Mouse (Mus musculus) hindbrain, postnatal 0 days (tissue): Measurements from ENCODE around the gene Nmur2. TPM values are rescaled to one million over a fixed set of nuclear protein-coding genes. Genes with fewer than 3 reads are reported as not detected.
A peak's percentile ranks its signal among the peaks of the same experiment; 100 is the strongest.

Source experiments
- ATAC-seq: fragments of 200-750 bp; cut with Nextera tagmentation; 2 replicates; pipeline ENCODE4 v1.8.0; 2017; ENCODE audit warnings: mild to moderate bottlenecking, moderate TSS enrichment, moderate library complexity
- DNase-seq: peaks from one replicate; pipeline ENCODE4 v3.0.0-alpha.2; 2015; ENCODE audit warnings: low spot score
- H3K27ac ChIP-seq: fragments of 300-500 bp; sonication (generic); 2 replicates; pipeline ENCODE4 v1.5.1; 2014; ENCODE audit warnings: mild to moderate bottlenecking
- H3K27me3 ChIP-seq: fragments of 300-500 bp; sonication (generic); 2 replicates; pipeline ENCODE4 v1.6.1; 2014; ENCODE audit warnings: low read length, mixed read lengths; ENCODE audit not compliant: insufficient read depth
- H3K36me3 ChIP-seq: fragments of 300-500 bp; sonication (generic); 2 replicates; pipeline ENCODE4 v1.6.1; 2014; ENCODE audit warnings: low read length, mixed read lengths; ENCODE audit not compliant: insufficient read depth
- H3K4me1 ChIP-seq: fragments of 300-500 bp; sonication (generic); 2 replicates; pipeline ENCODE4 v1.6.1; 2014; ENCODE audit warnings: antibody characterized with exemption, low read length, mixed read lengths; ENCODE audit not compliant: insufficient read depth
- H3K4me2 ChIP-seq: fragments of 300-500 bp; sonication (generic); 2 replicates; pipeline ENCODE4 v1.6.1; 2014; ENCODE audit warnings: low read depth, mild to moderate bottlenecking, low read length, moderate library complexity, mixed read lengths
- H3K4me3 ChIP-seq: fragments of 300-500 bp; sonication (generic); 2 replicates; pipeline ENCODE4 v1.5.1; 2014; ENCODE audit warnings: low read length
- H3K9ac ChIP-seq: fragments of 300-500 bp; sonication (generic); replicated peaks from 2 replicates; pipeline ENCODE4 v1.6.1; 2014; ENCODE audit warnings: mild to moderate bottlenecking, low read length, moderate library complexity, mixed read lengths
- H3K9me3 ChIP-seq: fragments of 300-500 bp; sonication (generic); 2 replicates; pipeline ENCODE4 v1.6.1; 2016; ENCODE audit warnings: low read length, mixed read lengths
- CTCF ChIP-seq: IDR thresholded peaks from 2 replicates; pipeline ENCODE4 v1.5.1; 2016; ENCODE audit warnings: antibody characterized with exemption, control low read depth, low read depth
- WGBS: fragments of 180-500 bp; shearing (Covaris S2); extraction: QIAGEN DNeasy Blood & Tissue Kit; methylation state at CpG from one replicate; pipeline ENCODE4 v1.1.7; 2014; 5-methylcytosine and 5-hydroxymethylcytosine counted together
- polyA plus RNA-seq: library from polyadenylated mRNA; unstranded; fragments of >200 nt; fragmentation: Nextera tagmentation; extraction: Ambion mirVana; gene quantifications from 2 replicates; pipeline ENCODE4 v1.2.1, GENCODE M21; 2015
- total RNA-seq: library from RNA; depleted of rRNA; stranded (reverse); fragments of >200 nt; gene quantifications from 2 replicates; pipeline ENCODE4 v1.2.3, GENCODE M21; 2014; rRNA removed

Nmur2 gene
- total RNA-seq (0.25 and 0.47 TPM in 2 replicates), polyA plus RNA-seq (0.37 and 0.44 TPM in 2 replicates)

- H3K4me1 ChIP-seq, result no peaks in the 10 kb centered on the region
- no peak within 1 kb of the TSS for H3K27ac ChIP-seq
- H3K4me3 ChIP-seq, result no peak within 1 kb of the TSS
- ATAC-seq (peak; percentile 24; the same call in 1 of the 2 replicates), DNase-seq (peak; percentile 26)
- no peaks in the 10 kb centered on the region for H3K36me3 ChIP-seq
- no peaks in the 10 kb centered on the region for H3K27me3 ChIP-seq
- H3K9ac ChIP-seq, result no peak within 1 kb of the TSS
- no peak within 1 kb of the TSS for H3K4me2 ChIP-seq
- WGBS, result 2% methylated on average over 6 of the region's 6 CpGs
- no peak for TF ChIP-seq CTCF
- no peaks in the 10 kb centered on the region for H3K9me3 ChIP-seq
These were observed at the start of gene Nmur2 for GRCm38 (mm10) chr11:56040917-56041316. Gene Nmur2 (minus strand): TSS chr11:56041010.

GRCm38 (mm10) chr11:56089127-56089689 is 48.4 kb upstream of the Nmur2 start:
- WGBS, result 76% methylated on average over 11 of the region's 11 CpGs

GRCm38 (mm10) chr11:56072131-56072530 is 31.3 kb upstream of the Nmur2 start:
- 74% methylated on average over 7 of the region's 7 CpGs for WGBS
- Histone ChIP-seq H3K4me2 (no peak overlapping the region), H3K27me3 (no peaks in the 10 kb centered on the region), H3K27ac (no peak overlapping the region), H3K4me3 (no peak overlapping the region), H3K36me3 (no peaks in the 10 kb centered on the region), H3K4me1 (no peaks in the 10 kb centered on the region), H3K9me3 (no peaks in the 10 kb centered on the region), H3K9ac (no peak overlapping the region)
- TF ChIP-seq CTCF, result no peak
- ATAC-seq, result no peak
- peak; percentile 37 for DNase-seq

More at GRCm38 (mm10) chr11:56089127-56089689, 48.4 kb upstream of the Nmur2 start:
- no peak overlapping the region for H3K27ac ChIP-seq
- no peaks in the 10 kb centered on the region for H3K27me3 ChIP-seq
- H3K4me1 ChIP-seq, result no peaks in the 10 kb centered on the region
- no peaks in the 10 kb centered on the region for H3K36me3 ChIP-seq
- no peaks in the 10 kb centered on the region for H3K9me3 ChIP-seq
- no peak for TF ChIP-seq CTCF
- no peak overlapping the region for H3K4me2 ChIP-seq
- no peak overlapping the region for H3K4me3 ChIP-seq
- ATAC-seq, result no peak
- DNase-seq, result peak; percentile 36
- no peak overlapping the region for H3K9ac ChIP-seq

GRCm38 (mm10) chr11:56069658-56070057 is 28.8 kb upstream of the Nmur2 start:
- no peak overlapping the region for H3K27ac ChIP-seq
- no peak overlapping the region for H3K4me2 ChIP-seq
- no peaks in the 10 kb centered on the region for H3K9me3 ChIP-seq
- H3K9ac ChIP-seq, result no peak overlapping the region
- no peak overlapping the region for H3K4me3 ChIP-seq
- DNase-seq (no peak), ATAC-seq (no peak)
- no peaks in the 10 kb centered on the region for H3K27me3 ChIP-seq
- no peak for TF ChIP-seq CTCF
- H3K4me1 ChIP-seq, result no peaks in the 10 kb centered on the region
- WGBS, result 91% methylated on average over 2 of the region's 2 CpGs
- H3K36me3 ChIP-seq, result no peaks in the 10 kb centered on the region

- DNase-seq (no peak), ATAC-seq (no peak)
- no peaks in the 10 kb centered on the region for H3K27me3 ChIP-seq
- no peaks in the 10 kb centered on the region for H3K4me1 ChIP-seq
- no peaks in the 10 kb centered on the region for H3K9me3 ChIP-seq
- TF ChIP-seq CTCF, result no peak
- H3K36me3 ChIP-seq, result no peaks in the 10 kb centered on the region
- H3K27ac ChIP-seq, result no peak overlapping the region
- H3K4me3 ChIP-seq, result no peak overlapping the region
- no peak overlapping the region for H3K4me2 ChIP-seq
- WGBS, result 87% methylated on average over 2 of the region's 2 CpGs
- H3K9ac ChIP-seq, result no peak overlapping the region
These were observed 24.3 kb upstream of the Nmur2 start for GRCm38 (mm10) chr11:56065147-56065546.

- no peaks in the 10 kb centered on the region for H3K9me3 ChIP-seq
- ATAC-seq, result no peak
- H3K36me3 ChIP-seq, result no peaks in the 10 kb centered on the region
- H3K9ac ChIP-seq, result no peak overlapping the region
- no peak overlapping the region for H3K27ac ChIP-seq
- no peak overlapping the region for H3K4me2 ChIP-seq
- 53% methylated on average over 4 of the region's 4 CpGs for WGBS
- no peaks in the 10 kb centered on the region for H3K4me1 ChIP-seq
- H3K4me3 ChIP-seq, result no peak overlapping the region
- H3K27me3 ChIP-seq, result no peaks in the 10 kb centered on the region
- TF ChIP-seq CTCF, result no peak
- no peak for DNase-seq
These were observed 23.8 kb upstream of the Nmur2 start for GRCm38 (mm10) chr11:56064575-56064974.

- Histone ChIP-seq H3K36me3 (no peaks in the 10 kb centered on the region), H3K4me2 (no peak overlapping the region), H3K4me1 (no peaks in the 10 kb centered on the region), H3K27ac (no peak overlapping the region), H3K27me3 (no peaks in the 10 kb centered on the region), H3K4me3 (no peak overlapping the region), H3K9me3 (no peaks in the 10 kb centered on the region), H3K9ac (no peak overlapping the region)
- WGBS, result 83% methylated on average over 3 of the region's 3 CpGs
- no peak for DNase-seq
- no peak for ATAC-seq
- TF ChIP-seq CTCF, result no peak
These were observed 18.4 kb upstream of the Nmur2 start for GRCm38 (mm10) chr11:56059236-56059635.
